ENCODE assay signal across 8 mouse cellular contexts in the genomic region with DNA sequence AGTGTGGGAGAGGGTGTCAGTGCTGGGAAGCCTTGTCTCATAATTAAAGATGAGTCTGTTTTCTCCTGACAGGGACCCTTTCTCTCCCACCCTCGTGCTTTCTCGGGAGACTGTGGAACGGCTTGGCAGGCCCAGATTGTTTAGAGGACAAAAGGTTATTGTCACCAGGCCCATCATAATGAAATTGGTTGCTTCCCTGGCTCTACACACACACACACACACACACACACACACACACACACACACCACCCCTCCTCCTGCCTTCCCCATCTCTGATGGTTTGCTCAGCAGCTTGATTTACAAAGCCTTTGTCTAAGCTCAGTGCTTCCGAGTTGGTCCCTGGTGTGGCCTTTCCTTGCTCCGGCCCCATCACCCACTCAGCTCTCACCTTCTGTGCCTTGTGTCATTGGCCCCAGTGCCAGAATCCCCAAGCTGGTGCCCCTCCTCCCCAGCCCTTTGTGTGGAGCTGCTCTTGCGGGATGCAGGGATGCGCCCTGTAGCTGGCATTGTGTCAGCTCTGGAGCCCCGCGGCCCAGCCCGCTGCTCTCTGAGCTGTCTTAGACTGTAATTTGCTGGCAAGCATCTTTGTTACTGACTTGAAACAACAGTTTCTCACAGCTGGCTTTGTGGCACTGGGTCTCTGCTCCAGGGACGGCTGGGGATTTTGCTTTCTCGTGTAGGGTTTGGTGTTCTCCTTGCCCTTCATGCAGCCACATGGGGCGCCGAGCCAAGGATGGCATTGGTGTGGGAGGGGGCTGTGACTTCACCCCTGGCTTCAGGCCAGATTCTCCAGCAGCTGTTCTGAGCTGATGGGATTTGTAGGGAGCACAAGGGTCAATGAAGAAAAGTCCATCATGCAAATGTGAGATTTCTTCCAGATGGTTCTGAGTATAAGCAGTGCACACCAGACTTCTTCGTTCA.
DNase-seq lines count a peak whose midpoint lies in the region; ATAC-seq lines count a peak whose summit lies in the region.

No protein-coding gene starts in this region.

- H3K36me3 ChIP-seq in forebrain, embryonic 15.5 days: no peaks in the 10 kb centered on the region

- 1% methylated on average over 15 of the region's 15 CpGs for WGBS in forebrain, embryonic 15.5 days

- H3K4me2 ChIP-seq in forebrain, embryonic 15.5 days (replicated peaks): peak overlapping the region; percentile 33

- intact Hi-C loops in heart, postnatal 10 days (cut with DNase I): loop anchor here (2.0 kb wide), 1 partner anchor 29 kb away; no protein-coding TSS in a partner anchor

- H3K4me1 ChIP-seq in forebrain, embryonic 15.5 days: peaks cover 52% of the 10 kb centered on the region

- H3K27me3 ChIP-seq in forebrain, embryonic 15.5 days: no peaks in the 10 kb centered on the region

- peak overlapping the region; percentile 40 for H3K9ac ChIP-seq in forebrain, embryonic 15.5 days (replicated peaks)

- H3K27ac ChIP-seq in forebrain, embryonic 15.5 days (replicated peaks): peak overlapping the region; percentile 98

- H3K9me3 ChIP-seq in forebrain, embryonic 15.5 days: no peaks in the 10 kb centered on the region

- peak; percentile 68 for ATAC-seq in forebrain, embryonic 15.5 days (replicated peaks)

- no peak overlapping the region for H3K4me3 ChIP-seq in forebrain, embryonic 15.5 days

- peak; percentile 98 for DNase-seq in MN1 (ENCODE audit: low spot score)
- peak; percentile 71 to 81 for DNase-seq in cerebellum, adult 18-20 months
- DNase-seq in heart, postnatal 10 days: peak; percentile 69 to 78
- DNase-seq in kidney, postnatal 36 days: peak; percentile 40 to 69
- peak; percentile 83 for DNase-seq in lung, postnatal 10 days
- DNase-seq in right cerebral cortex, postnatal 25 days: peak; percentile 36
- DNase-seq in thymus, postnatal 10 days (ENCODE audit: low spot score in 2 of 2): no peak

Comparison
In these comparisons a context has a peak if more than half of its experiments do, and no peak if none do; other contexts are left out.
1. DNase-seq: peak in MN1 (single experiment), cerebellum, adult 18-20 months (2 of 2), heart, postnatal 10 days (2 of 2), kidney, postnatal 36 days (2 of 2), lung, postnatal 10 days (single experiment) and right cerebral cortex, postnatal 25 days (single experiment); none in thymus, postnatal 10 days (0 of 2).